In the genomic region with DNA sequence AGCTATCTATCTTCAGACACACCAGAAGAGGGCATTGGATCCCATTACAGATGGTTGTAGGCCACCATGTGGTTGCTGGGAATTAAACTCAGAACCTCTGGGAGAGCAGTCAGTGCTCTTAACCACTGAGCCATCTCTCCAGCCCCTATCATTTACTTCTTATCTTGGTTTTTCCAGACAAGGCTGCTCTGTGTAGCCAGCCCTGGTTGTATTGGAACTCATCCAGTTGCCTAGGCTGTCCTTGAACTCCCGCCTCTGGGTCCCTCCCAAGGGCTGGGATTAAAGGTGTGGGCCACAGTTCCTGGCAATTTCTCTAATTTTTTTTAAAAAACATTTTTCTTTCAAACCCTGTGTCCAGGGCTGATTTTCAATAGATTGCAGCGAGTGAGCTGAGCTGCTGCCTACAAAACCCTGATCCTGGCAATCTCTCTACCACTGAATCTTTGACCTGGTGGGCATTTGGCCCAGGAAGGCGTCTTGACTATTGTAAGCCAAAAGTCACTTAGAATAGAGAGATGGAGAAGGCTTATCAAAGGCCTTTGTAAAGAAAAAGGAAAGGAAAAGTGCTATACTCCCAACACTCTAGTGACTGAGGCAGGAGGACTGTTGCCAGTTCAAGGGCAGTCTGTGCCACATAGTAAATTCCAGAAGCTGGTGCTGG, we compare ENCODE assay signal across 8 mouse cellular contexts. TPM values are rescaled to one million over a fixed set of nuclear protein-coding genes. Genes with fewer than 3 reads are reported as not detected.
DNase-seq lines count a peak whose midpoint lies in the region; ATAC-seq and TF ChIP-seq lines count a peak whose summit lies in the region.

No protein-coding gene starts in this region.

- 54% methylated on average over 3 of the region's 3 CpGs for WGBS in lung, adult 2 months
- WGBS in hindbrain, embryonic 14.5 days = 77% methylated on average over 3 of the region's 3 CpGs
- 89% methylated on average over 3 of the region's 3 CpGs for WGBS in midbrain, embryonic 10.5 days

- peaks cover 4% of the 10 kb centered on the region for H3K4me1 ChIP-seq in lung, adult 2 months (ENCODE audit: control insufficient read depth, insufficient read depth, low read length)
- H3K4me1 ChIP-seq in hindbrain, embryonic 14.5 days (replicated peaks; ENCODE audit: control insufficient read depth, insufficient read depth, low read length) = peaks cover 14% of the 10 kb centered on the region
- H3K4me1 ChIP-seq in midbrain, embryonic 10.5 days = peaks cover 31% of the 10 kb centered on the region

- no peak for ATAC-seq in hindbrain, embryonic 14.5 days (ENCODE audit: low FRiP score)

- H3K27me3 ChIP-seq in hindbrain, embryonic 14.5 days (ENCODE audit: control insufficient read depth, insufficient read depth, low read length) = no peaks in the 10 kb centered on the region
- H3K27me3 ChIP-seq in midbrain, embryonic 10.5 days (ENCODE audit: low read depth, poor library complexity, severe bottlenecking) = no peaks in the 10 kb centered on the region

- no peak overlapping the region for H3K9ac ChIP-seq in hindbrain, embryonic 14.5 days

- no peak for DNase-seq in lung, adult 2 months
- DNase-seq in lung, postnatal 4 days = no peak
- peak; percentile 46 for DNase-seq in c-Kit-positive CD71-positive TER-119-positive erythroid progenitor cells, embryonic 14.5 days (ENCODE audit: low spot score)
- DNase-seq in hindbrain, embryonic 14.5 days (ENCODE audit: low spot score) = no peak
- DNase-seq in midbrain, embryonic 10.5 days (ENCODE audit: low spot score) = no peak
- DNase-seq in thymus, postnatal 25 days = no peak
- DNase-seq in frontal cortex, postnatal 36 days (ENCODE audit: low spot score in 2 of 2) = no peak
- DNase-seq in retina, embryonic 14.5 days (ENCODE audit: low spot score) = no peak

- peak overlapping the region; percentile 96 for H3K4me3 ChIP-seq in lung, adult 2 months (replicated peaks; ENCODE audit: extremely low read depth, low read depth, low read length)
- H3K4me3 ChIP-seq in hindbrain, embryonic 14.5 days (replicated peaks; ENCODE audit: low read length) = peak overlapping the region; percentile 51
- H3K4me3 ChIP-seq in midbrain, embryonic 10.5 days = peak overlapping the region; percentile 66

- no peaks in the 10 kb centered on the region for H3K9me3 ChIP-seq in hindbrain, embryonic 14.5 days (ENCODE audit: control insufficient read depth, low read length)
- H3K9me3 ChIP-seq in midbrain, embryonic 10.5 days (replicated peaks) = no peaks in the 10 kb centered on the region

- TF ChIP-seq POLR2A in lung, adult 2 months (IDR thresholded peaks at IDR 0.05; ENCODE audit: borderline replicate concordance, extremely low read depth, low read depth, low read length) = no peak

- no peak for TF ChIP-seq CTCF in lung, adult 2 months (IDR thresholded peaks at IDR 0.05; ENCODE audit: insufficient read depth, low read length)

- H3K27ac ChIP-seq in hindbrain, embryonic 14.5 days = peak overlapping the region; percentile 93; the same call in 1 of the 2 replicates
- H3K27ac ChIP-seq in midbrain, embryonic 10.5 days (replicated peaks) = peak overlapping the region; percentile 96

- H3K36me3 ChIP-seq in hindbrain, embryonic 14.5 days (replicated peaks; ENCODE audit: control insufficient read depth, insufficient read depth) = peaks cover 66% of the 10 kb centered on the region
- H3K36me3 ChIP-seq in midbrain, embryonic 10.5 days = peaks cover 72% of the 10 kb centered on the region

- peak overlapping the region; percentile 58 for H3K4me2 ChIP-seq in hindbrain, embryonic 14.5 days (replicated peaks)

RNA-seq across cellular contexts. Expression of a gene that starts 1.1 kb away (rescaled TPM):
- polyA plus RNA-seq in lung, adult 2 months (2012; rRNA removed) = 67.3 and 88.1 TPM in 2 replicates
- 47.4 and 63.7 TPM in 2 replicates for polyA plus RNA-seq in hindbrain, embryonic 14.5 days (2014; fragmentation: Nextera tagmentation; extraction: Ambion mirVana)
- 85.1 and 86.2 TPM in 2 replicates for polyA plus RNA-seq in midbrain, embryonic 10.5 days (2016; fragmentation: Nextera tagmentation; extraction: Ambion mirVana)

RNA-seq across cellular contexts. Expression of a gene that starts 4.6 kb away (rescaled TPM):
- 65.6 and 82.8 TPM in 2 replicates for polyA plus RNA-seq in lung, adult 2 months (2012; rRNA removed)
- 8.0 and 10.3 TPM in 2 replicates for polyA plus RNA-seq in hindbrain, embryonic 14.5 days (2014; fragmentation: Nextera tagmentation; extraction: Ambion mirVana)
- 7.0 and 7.4 TPM in 2 replicates for polyA plus RNA-seq in midbrain, embryonic 10.5 days (2016; fragmentation: Nextera tagmentation; extraction: Ambion mirVana)

RNA-seq across cellular contexts. Expression of a gene that starts 6.2 kb away (rescaled TPM):
- polyA plus RNA-seq in lung, adult 2 months (2012; rRNA removed) = 0.14 and 5.5 TPM in 2 replicates
- not detected in 2 replicates for polyA plus RNA-seq in hindbrain, embryonic 14.5 days (2014; fragmentation: Nextera tagmentation; extraction: Ambion mirVana)
- polyA plus RNA-seq in midbrain, embryonic 10.5 days (2016; fragmentation: Nextera tagmentation; extraction: Ambion mirVana) = 0.16 TPM in 1 of 2 replicates, not detected in the other

RNA-seq across cellular contexts. Expression of a gene that starts 10.9 kb away (rescaled TPM):
- 152 and 265 TPM in 2 replicates for polyA plus RNA-seq in lung, adult 2 months (2012; rRNA removed)
- 559 and 579 TPM in 2 replicates for polyA plus RNA-seq in hindbrain, embryonic 14.5 days (2014; fragmentation: Nextera tagmentation; extraction: Ambion mirVana)
- polyA plus RNA-seq in midbrain, embryonic 10.5 days (2016; fragmentation: Nextera tagmentation; extraction: Ambion mirVana) = 710 and 716 TPM in 2 replicates

RNA-seq across cellular contexts. Expression of a gene that starts 20.5 kb away (rescaled TPM):
- 43.6 and 55.0 TPM in 2 replicates for polyA plus RNA-seq in lung, adult 2 months (2012; rRNA removed)
- 96.2 and 99.2 TPM in 2 replicates for polyA plus RNA-seq in hindbrain, embryonic 14.5 days (2014; fragmentation: Nextera tagmentation; extraction: Ambion mirVana)
- polyA plus RNA-seq in midbrain, embryonic 10.5 days (2016; fragmentation: Nextera tagmentation; extraction: Ambion mirVana) = 112 and 114 TPM in 2 replicates
